Mouse (Mus musculus) C2C12 (cell line): ENCODE results near the gene Tesk2.

Experiments used
- CEBPB ChIP-seq: IDR thresholded peaks from one replicate; pipeline ENCODE4 v1.6.1; 2011; ENCODE audit warnings: low read depth, mild to moderate bottlenecking, control low read depth, moderate library complexity
- CTCF ChIP-seq: IDR thresholded peaks from one replicate; pipeline ENCODE4 v1.5.1; 2011; ENCODE audit not compliant: control insufficient read depth, insufficient read depth, insufficient read length
- FOSL1 ChIP-seq: IDR thresholded peaks from one replicate; pipeline ENCODE4 v1.8.0; 2011; ENCODE audit warnings: mild to moderate bottlenecking, low read length; ENCODE audit not compliant: poor library complexity, insufficient read depth, severe bottlenecking
- MYOD1 ChIP-seq: IDR thresholded peaks from one replicate; pipeline ENCODE4 v1.6.1; 2011; ENCODE audit warnings: low read depth; ENCODE audit not compliant: control insufficient read depth, insufficient read length
- USF1 ChIP-seq: IDR thresholded peaks from one replicate; pipeline ENCODE4 v1.6.1; 2011; ENCODE audit warnings: low read depth, mild to moderate bottlenecking, control low read depth, moderate library complexity

DNA sequence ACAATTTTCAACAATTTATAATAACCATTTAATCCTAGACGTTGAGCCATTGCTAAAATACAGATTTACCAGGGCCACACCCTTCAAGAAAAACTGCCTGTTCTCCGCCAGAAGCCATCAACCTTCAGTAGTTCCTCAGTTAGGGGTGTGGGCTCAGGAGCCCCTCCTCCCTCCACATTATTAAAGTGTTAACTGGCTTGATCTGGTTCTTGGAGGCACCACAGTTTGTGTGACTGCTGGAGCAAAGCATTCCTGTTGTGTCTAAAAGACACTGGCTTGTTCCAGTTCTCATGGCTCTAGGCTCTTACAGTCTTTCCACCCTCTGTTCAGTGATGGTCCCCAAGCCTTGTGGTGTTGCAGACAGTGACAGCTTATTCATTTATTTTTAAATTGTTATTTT is 59.8 kb downstream of the Tesk2 start:
- no peak for TF ChIP-seq CTCF
- no peak for TF ChIP-seq FOSL1
- TF ChIP-seq USF1 = no peak
- TF ChIP-seq MYOD1 = no peak
- TF ChIP-seq CEBPB = no peak
